Mouse (Mus musculus) neural tube, embryonic 11.5 days (tissue): ENCODE results near the gene Cdh3. TPM values are rescaled to one million over a fixed set of nuclear protein-coding genes. Genes with fewer than 3 reads are reported as not detected.

Source experiments
- ATAC-seq: fragments of 200-750 bp; cut with Nextera tagmentation; 2 replicates; pipeline ENCODE4 v1.8.0; 2017; ENCODE audit warnings: moderate number of reproducible peaks, mild to moderate bottlenecking, moderate TSS enrichment, moderate library complexity; ENCODE audit not compliant: insufficient read depth, low FRiP score, low TSS enrichment
- DNase-seq: peaks from one replicate; pipeline ENCODE4 v3.0.0-alpha.2; 2015; ENCODE audit warnings: low spot score
- H3K27ac ChIP-seq: fragments of 300-500 bp; sonication (generic); 2 replicates; pipeline ENCODE4 v1.5.1; 2014; ENCODE audit warnings: low read depth, mild to moderate bottlenecking, low read length
- H3K27me3 ChIP-seq: fragments of 300-500 bp; sonication (generic); 2 replicates; pipeline ENCODE4 v1.6.1; 2014; ENCODE audit warnings: mild to moderate bottlenecking, low read length, mixed read lengths; ENCODE audit not compliant: control insufficient read depth, insufficient read depth
- H3K36me3 ChIP-seq: fragments of 300-500 bp; sonication (generic); 2 replicates; pipeline ENCODE4 v1.6.1; 2014; ENCODE audit warnings: mild to moderate bottlenecking, low read length, moderate library complexity, mixed read lengths; ENCODE audit not compliant: control insufficient read depth, insufficient read depth
- H3K4me1 ChIP-seq: fragments of 300-500 bp; sonication (generic); 2 replicates; pipeline ENCODE4 v1.6.1; 2014; ENCODE audit warnings: low read length, mixed read lengths; ENCODE audit not compliant: control insufficient read depth, insufficient read depth
- H3K4me2 ChIP-seq: fragments of 300-500 bp; sonication (generic); 2 replicates; pipeline ENCODE4 v1.6.1; 2014; ENCODE audit warnings: low read depth, mild to moderate bottlenecking, moderate library complexity
- H3K4me3 ChIP-seq: fragments of 300-500 bp; sonication (generic); 2 replicates; pipeline ENCODE4 v1.5.1; 2014; ENCODE audit warnings: low read depth, low read length
- H3K9ac ChIP-seq: fragments of 300-500 bp; sonication (generic); 2 replicates; pipeline ENCODE4 v1.6.1; 2014; ENCODE audit warnings: mild to moderate bottlenecking, low read length
- H3K9me3 ChIP-seq: fragments of 300-500 bp; sonication (generic); 2 replicates; pipeline ENCODE4 v1.6.1; 2016; ENCODE audit warnings: low read length; ENCODE audit not compliant: control insufficient read depth
- WGBS: fragments of 180-500 bp; shearing (Covaris S2); extraction: QIAGEN DNeasy Blood & Tissue Kit; methylation state at CpG from one replicate; pipeline ENCODE4 v1.1.7; 2014; 5-methylcytosine and 5-hydroxymethylcytosine counted together
- polyA plus RNA-seq: library from polyadenylated mRNA; unstranded; fragments of >200 nt; fragmentation: Nextera tagmentation; extraction: Ambion mirVana; gene quantifications from 2 replicates; pipeline ENCODE4 v1.2.1, GENCODE M21; 2014

Cdh3 gene
- polyA plus RNA-seq, 1 experiment from 2014 or later, result 5.4 TPM

DNA sequence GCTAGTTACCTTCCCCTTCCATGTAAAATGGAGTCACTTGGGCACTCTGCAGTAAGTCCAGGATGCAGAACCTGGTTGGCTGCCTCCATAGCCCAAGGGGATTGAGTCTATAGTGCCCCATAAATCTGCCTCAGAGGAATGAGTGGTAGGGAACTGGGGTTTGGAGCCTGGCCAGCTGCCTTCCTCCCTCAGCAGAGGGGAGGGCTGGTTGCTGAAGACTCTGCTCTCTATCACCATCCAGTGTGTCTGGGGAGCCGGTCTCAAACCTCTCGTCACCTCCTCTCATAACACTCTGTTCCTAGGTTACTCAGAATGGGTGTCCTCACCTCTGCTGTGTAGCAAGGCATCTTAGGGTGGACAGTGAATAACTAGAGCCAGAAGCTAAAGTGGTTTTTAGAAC is 5.9 kb downstream of the Cdh3 start:
- H3K9ac ChIP-seq, result no peak overlapping the region
- H3K27ac ChIP-seq, result no peak overlapping the region
- no peaks in the 10 kb centered on the region for H3K9me3 ChIP-seq
- peaks cover 6% of the 10 kb centered on the region for H3K27me3 ChIP-seq
- H3K4me2 ChIP-seq, result no peak overlapping the region
- DNase-seq (no peak), ATAC-seq (no peak)
- peaks cover 3% of the 10 kb centered on the region; the same call in 1 of the 2 replicates for H3K4me1 ChIP-seq
- no peaks in the 10 kb centered on the region for H3K36me3 ChIP-seq
- no peak overlapping the region for H3K4me3 ChIP-seq
- WGBS, result 79% methylated on average over 2 of the region's 2 CpGs

DNA sequence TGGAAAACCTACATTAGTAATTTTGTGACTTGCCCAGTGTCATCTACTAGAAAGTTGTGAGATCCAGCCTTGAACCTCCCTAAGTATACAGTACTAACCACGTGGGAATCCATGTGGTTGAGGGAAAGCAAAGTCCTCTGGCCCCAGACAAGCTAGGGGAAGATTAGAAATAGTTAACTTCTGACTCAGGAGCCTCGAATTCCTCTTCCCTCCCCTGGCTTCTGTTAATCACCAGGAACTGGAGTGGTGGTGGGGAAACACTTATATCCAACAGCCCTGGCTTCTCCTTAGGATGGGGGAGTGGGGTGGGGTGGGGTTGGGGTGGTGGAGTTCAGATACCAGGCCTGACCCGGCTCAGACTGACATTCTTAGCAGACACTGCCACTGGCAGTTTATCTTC is 8.1 kb downstream of the Cdh3 start:
- no peaks in the 10 kb centered on the region for H3K9me3 ChIP-seq
- no peak overlapping the region for H3K27ac ChIP-seq
- DNase-seq (no peak), ATAC-seq (no peak)
- no peak overlapping the region for H3K4me3 ChIP-seq
- 30% methylated on average over 3 of the region's 3 CpGs for WGBS
- no peak overlapping the region for H3K4me2 ChIP-seq
- no peaks in the 10 kb centered on the region for H3K36me3 ChIP-seq
- H3K4me1 ChIP-seq, result no peaks in the 10 kb centered on the region
- H3K9ac ChIP-seq, result no peak overlapping the region
- H3K27me3 ChIP-seq, result no peaks in the 10 kb centered on the region

DNA sequence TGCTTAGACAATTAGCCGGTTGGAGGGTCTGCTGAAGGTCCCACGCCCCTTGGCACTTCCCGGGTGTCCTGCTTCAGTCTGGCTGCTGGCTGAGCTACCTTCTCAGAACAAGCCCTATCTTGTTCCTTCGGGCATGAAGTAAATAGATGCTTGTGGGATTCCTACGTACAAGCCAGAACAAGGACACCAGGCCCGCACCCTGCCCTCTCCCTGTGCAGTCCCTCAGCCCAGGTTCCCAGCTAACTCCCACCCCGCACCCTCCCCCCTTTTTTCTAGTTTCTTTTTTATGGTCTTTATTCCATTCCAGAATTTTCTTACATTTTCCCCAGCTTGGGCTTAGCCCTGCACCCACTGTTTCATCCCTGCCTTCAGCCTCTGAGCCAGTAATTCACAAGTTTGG is 9.9 kb downstream of the Cdh3 start:
- no peaks in the 10 kb centered on the region for H3K27me3 ChIP-seq
- ATAC-seq (no peak), DNase-seq (no peak)
- no peak overlapping the region for H3K9ac ChIP-seq
- H3K4me2 ChIP-seq, result no peak overlapping the region
- H3K9me3 ChIP-seq, result no peaks in the 10 kb centered on the region
- no peaks in the 10 kb centered on the region for H3K4me1 ChIP-seq
- H3K36me3 ChIP-seq, result no peaks in the 10 kb centered on the region
- H3K4me3 ChIP-seq, result no peak overlapping the region
- H3K27ac ChIP-seq, result no peak overlapping the region
- WGBS, result 91% methylated on average over 7 of the region's 7 CpGs

DNA sequence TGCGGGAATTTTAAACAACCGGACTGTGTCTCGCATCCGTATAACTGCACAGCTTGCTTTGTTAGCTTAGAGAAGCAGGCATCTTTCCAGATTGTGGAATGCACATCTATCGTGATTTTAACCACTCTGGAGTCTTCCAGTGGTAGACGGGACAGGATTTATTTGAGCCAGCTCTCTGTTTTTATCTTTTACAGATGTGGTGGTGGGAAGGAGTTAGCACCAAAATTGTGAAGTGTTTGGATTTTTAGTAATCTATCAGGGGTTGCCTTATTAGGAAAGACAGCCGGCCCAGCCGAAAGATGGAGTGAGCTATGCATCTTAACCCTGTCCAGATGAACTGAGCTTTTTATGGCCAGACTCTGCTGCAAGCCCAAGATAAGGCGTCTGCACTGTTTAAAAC is 11.2 kb downstream of the Cdh3 start:
- Histone ChIP-seq H3K4me2 (no peak overlapping the region), H3K27me3 (no peaks in the 10 kb centered on the region), H3K4me3 (no peak overlapping the region), H3K36me3 (no peaks in the 10 kb centered on the region), H3K4me1 (no peaks in the 10 kb centered on the region), H3K9me3 (no peaks in the 10 kb centered on the region), H3K27ac (no peak overlapping the region), H3K9ac (no peak overlapping the region)
- 65% methylated on average over 9 of the region's 9 CpGs for WGBS
- ATAC-seq, result no peak
- DNase-seq, result no peak

DNA sequence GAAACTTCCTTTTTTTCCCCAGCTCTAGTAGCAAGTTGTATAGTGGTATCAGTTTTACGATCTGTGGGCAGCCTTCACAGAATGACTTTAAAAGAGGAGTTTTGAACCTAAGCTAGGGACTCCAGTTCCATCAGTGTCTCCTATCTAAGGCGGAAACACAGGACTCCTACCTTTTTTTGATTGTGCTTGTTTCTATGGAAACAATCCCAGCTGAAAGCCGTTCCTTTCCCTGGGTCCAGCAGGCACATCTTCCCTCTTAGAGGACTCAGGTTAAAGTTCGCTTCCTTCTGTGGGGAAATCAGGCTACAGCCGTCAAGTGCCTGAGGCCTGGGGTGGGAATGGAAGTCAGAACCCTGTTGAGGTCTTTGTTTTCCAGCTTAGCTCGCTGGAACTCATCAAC is 16.0 kb downstream of the Cdh3 start:
- Histone ChIP-seq H3K4me2 (no peak overlapping the region), H3K4me1 (no peaks in the 10 kb centered on the region)
- WGBS, result 67% methylated on average over 6 of the region's 6 CpGs

DNA sequence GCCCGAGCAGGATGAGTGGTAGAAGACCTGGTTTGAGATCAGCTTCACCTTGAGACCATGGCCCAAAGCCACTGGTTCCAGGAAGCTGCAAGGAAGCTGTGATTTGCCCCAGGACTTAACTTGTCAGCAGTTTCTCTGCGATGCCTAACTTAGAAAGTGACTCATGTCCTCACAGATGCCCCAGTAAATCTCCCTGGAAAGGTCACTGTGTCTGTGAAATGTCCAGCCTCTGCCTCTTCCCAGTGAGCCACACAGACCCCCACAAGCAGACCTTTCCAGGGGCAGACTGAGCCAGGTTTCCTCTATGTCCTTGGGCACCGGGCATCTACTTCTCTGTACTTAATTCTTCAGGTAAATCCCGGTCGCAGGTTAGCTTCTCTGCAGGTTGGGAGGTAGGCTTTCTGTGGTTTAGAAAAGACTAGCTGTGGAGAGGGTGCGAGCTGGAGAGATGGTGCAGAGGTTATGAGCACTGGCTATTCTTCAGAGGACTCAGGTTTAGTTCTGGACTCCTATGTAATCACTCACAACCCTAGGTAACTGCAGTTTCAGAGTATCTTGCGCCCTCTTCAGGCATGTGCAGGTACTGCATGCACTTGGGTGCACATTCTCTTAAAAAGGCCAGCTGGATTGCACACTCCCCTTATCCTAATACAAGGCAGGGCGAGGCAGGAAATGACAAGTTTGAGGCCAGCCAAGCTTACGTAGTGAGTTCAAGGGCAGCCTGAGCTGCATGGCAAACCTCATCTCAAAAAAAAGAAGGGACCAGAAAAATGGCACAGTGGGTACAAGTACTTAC is 16.7 kb downstream of the Cdh3 start:
- DNase-seq (no peak), ATAC-seq (no peak)
- Histone ChIP-seq H3K36me3 (no peaks in the 10 kb centered on the region), H3K4me1 (no peaks in the 10 kb centered on the region), H3K9me3 (no peaks in the 10 kb centered on the region), H3K4me3 (no peak overlapping the region), H3K4me2 (no peak overlapping the region), H3K27ac (no peak overlapping the region), H3K27me3 (no peaks in the 10 kb centered on the region), H3K9ac (no peak overlapping the region)
- 88% methylated on average over 9 of the region's 9 CpGs for WGBS

More for the DNA sequence above, 16.0 kb downstream of the Cdh3 start:
- Histone ChIP-seq H3K36me3 (no peaks in the 10 kb centered on the region), H3K9ac (no peak overlapping the region), H3K27ac (no peak overlapping the region), H3K27me3 (no peaks in the 10 kb centered on the region), H3K9me3 (no peaks in the 10 kb centered on the region), H3K4me3 (no peak overlapping the region)
- DNase-seq (no peak), ATAC-seq (no peak)

DNA sequence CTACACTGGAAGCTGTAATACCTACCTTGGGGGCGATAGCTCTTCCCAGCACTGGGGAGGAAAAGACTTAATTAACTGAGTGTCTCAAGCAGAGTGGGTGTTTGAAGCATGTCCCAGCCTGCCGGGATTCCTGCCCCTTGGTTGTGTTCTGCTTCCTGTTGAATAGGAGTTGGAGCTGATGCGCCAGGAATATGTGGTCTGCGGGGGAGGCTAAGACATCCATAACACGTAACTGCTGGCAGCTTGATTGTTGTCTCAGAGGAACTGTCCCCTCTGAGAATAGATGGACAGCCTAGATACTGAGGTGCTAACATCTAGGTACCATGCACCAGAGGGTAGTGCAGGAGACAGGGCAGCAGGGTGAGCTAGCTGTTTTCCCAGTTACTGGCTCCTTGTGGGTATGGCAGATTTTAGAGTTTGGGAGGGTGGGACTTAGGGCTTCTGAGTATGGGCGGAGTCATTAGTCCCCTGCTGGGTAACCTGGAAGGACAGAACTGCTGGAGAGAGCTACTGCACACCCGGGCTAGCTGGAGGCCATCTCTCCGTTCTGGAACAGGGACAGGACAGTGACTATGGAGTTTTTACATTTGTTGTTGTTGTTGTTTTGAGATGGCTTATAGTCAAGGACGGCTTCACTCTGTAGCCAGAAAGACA is 18.0 kb downstream of the Cdh3 start:
- no peaks in the 10 kb centered on the region for H3K36me3 ChIP-seq
- no peak overlapping the region for H3K27ac ChIP-seq
- no peak for ATAC-seq
- H3K9ac ChIP-seq, result no peak overlapping the region
- 83% methylated on average over 9 of the region's 9 CpGs for WGBS
- no peaks in the 10 kb centered on the region for H3K27me3 ChIP-seq
- H3K4me1 ChIP-seq, result no peaks in the 10 kb centered on the region
- DNase-seq, result no peak
- H3K4me2 ChIP-seq, result no peak overlapping the region
- no peak overlapping the region for H3K4me3 ChIP-seq
- H3K9me3 ChIP-seq, result no peaks in the 10 kb centered on the region

DNA sequence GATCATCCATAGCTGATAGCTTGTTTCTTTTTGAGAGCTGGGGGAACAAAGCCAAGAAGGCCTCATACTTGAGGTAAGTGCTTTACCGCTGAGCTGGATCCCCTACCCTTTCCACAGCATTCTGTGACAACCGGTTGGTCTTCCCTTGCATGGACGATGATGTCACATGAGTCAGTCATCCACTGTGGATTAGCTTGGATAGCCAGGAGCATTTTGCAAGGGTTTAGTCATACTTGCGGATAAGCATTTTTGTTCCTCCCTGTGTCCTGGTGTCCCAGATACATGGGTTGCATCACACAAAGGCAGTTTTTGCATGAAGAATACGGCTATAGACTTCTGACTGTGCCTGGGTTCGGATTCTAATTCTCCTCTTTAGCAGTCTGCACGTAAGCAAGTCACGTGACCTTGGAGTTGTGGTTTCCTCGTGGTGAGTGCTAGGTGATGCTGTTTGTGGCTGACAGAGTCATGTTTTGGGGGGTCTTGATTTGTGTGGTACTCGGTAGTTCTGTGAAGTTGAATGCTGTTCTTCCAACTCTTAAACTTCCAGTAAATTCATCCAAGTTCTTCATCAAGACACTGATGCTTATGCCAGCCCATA is 19.3 kb downstream of the Cdh3 start:
- no peak for ATAC-seq
- H3K4me3 ChIP-seq, result no peak overlapping the region
- H3K9ac ChIP-seq, result no peak overlapping the region
- no peaks in the 10 kb centered on the region for H3K36me3 ChIP-seq
- no peaks in the 10 kb centered on the region for H3K9me3 ChIP-seq
- H3K4me1 ChIP-seq, result no peaks in the 10 kb centered on the region
- H3K27ac ChIP-seq, result no peak overlapping the region
- no peak for DNase-seq
- WGBS, result 97% methylated on average over 10 of the region's 10 CpGs
- no peaks in the 10 kb centered on the region for H3K27me3 ChIP-seq
- no peak overlapping the region for H3K4me2 ChIP-seq

DNA sequence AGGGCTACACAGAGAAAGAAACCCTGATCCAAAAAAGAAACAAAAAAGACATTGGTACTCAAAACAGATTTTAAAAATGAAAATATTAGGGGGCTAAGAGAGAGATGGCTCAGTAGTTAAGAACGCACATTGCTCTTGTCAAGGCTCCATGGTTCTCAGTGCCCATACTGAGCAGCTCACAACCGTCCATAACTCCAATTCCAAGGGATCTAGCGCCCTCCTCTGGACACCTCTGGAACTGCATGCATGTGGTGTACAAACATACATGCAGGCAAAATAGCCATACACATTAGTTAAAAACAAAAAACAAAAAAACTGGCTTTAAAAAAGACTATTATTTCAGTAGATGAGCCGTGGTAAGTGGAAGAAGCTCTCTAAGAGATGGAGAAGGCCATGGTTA is 19.9 kb downstream of the Cdh3 start:
- Histone ChIP-seq H3K4me3 (no peak overlapping the region), H3K27me3 (no peaks in the 10 kb centered on the region), H3K9ac (no peak overlapping the region), H3K4me1 (no peaks in the 10 kb centered on the region), H3K27ac (no peak overlapping the region), H3K36me3 (no peaks in the 10 kb centered on the region), H3K4me2 (no peak overlapping the region), H3K9me3 (no peaks in the 10 kb centered on the region)
- WGBS, result 74% methylated on average over 4 of the region's 4 CpGs
- no peak for DNase-seq
- no peak for ATAC-seq
